Mouse (Mus musculus) cerebellum, adult 8-10 months (tissue): ENCODE data around the gene Pclaf.

Experiments
- DNase-seq: peaks from one replicate; pipeline ENCODE4 v3.0.0; 2022

Pclaf gene

GRCm38 (mm10) chr9:65890143-65890628, at the start of gene Pclaf:
Gene Pclaf, plus strand, starts transcription at chr9:65890237.
- DNase-seq: no peak

- no peak for DNase-seq
These were observed 45.4 kb upstream of the Pclaf start for GRCm38 (mm10) chr9:65844421-65845165.

- no peak for DNase-seq
These were observed 41.9 kb upstream of the Pclaf start for GRCm38 (mm10) chr9:65848154-65848553.

GRCm38 (mm10) chr9:65850203-65850602, 39.8 kb upstream of the Pclaf start:
- no peak for DNase-seq

GRCm38 (mm10) chr9:65859656-65860055, 30.4 kb upstream of the Pclaf start:
- peak; percentile 25 for DNase-seq

GRCm38 (mm10) chr9:65884564-65885315, 5.3 kb upstream of the Pclaf start:
- DNase-seq: peak; percentile 88

GRCm38 (mm10) chr9:65891126-65891525, 1.1 kb downstream of the Pclaf start:
- no peak for DNase-seq

GRCm38 (mm10) chr9:65896977-65897376, 6.9 kb downstream of the Pclaf start:
- DNase-seq: no peak

GRCm38 (mm10) chr9:65902879-65903278, 12.8 kb downstream of the Pclaf start:
- no peak for DNase-seq

- DNase-seq: no peak
These were observed 13.4 kb downstream of the Pclaf start for GRCm38 (mm10) chr9:65903419-65903818.

- peak; percentile 93 for DNase-seq
These were observed 18.6 kb downstream of the Pclaf start, which contains the start of the genes Trip4 and Csnk1g1 for GRCm38 (mm10) chr9:65908394-65909300. Gene Trip4, minus strand, starts transcription at chr9:65908794. Gene Csnk1g1, plus strand, starts transcription at chr9:65908924.

GRCm38 (mm10) chr9:65909301-65909801, 19.3 kb downstream of the Pclaf start:
- no peak for DNase-seq

GRCm38 (mm10) chr9:65909837-65910236, 19.8 kb downstream of the Pclaf start:
- DNase-seq: no peak

- peak; percentile 40 for DNase-seq
These were observed 23.9 kb downstream of the Pclaf start for GRCm38 (mm10) chr9:65913976-65914375.

- DNase-seq: no peak
These were observed 27.0 kb downstream of the Pclaf start for GRCm38 (mm10) chr9:65917015-65917414.

GRCm38 (mm10) chr9:65928456-65928855, 38.4 kb downstream of the Pclaf start:
- DNase-seq: no peak

GRCm38 (mm10) chr9:65929826-65930225, 39.8 kb downstream of the Pclaf start:
- no peak for DNase-seq

GRCm38 (mm10) chr9:65937566-65937965, 47.5 kb downstream of the Pclaf start:
- no peak for DNase-seq

- DNase-seq: no peak
These were observed 61.1 kb downstream of the Pclaf start for GRCm38 (mm10) chr9:65951082-65951587.
